Mouse (Mus musculus): ENCODE results near the gene Psmb9.
A peak's percentile ranks its signal among the peaks of the same experiment; 100 is the strongest.

Gene Psmb9

GRCm38 (mm10) chr17:34205746-34206176 lies 18.2 kb upstream of the Psmb9 start:
- peak; percentile 75 for DNase-seq (ENCODE audit: low read depth, low spot score)

DNA sequence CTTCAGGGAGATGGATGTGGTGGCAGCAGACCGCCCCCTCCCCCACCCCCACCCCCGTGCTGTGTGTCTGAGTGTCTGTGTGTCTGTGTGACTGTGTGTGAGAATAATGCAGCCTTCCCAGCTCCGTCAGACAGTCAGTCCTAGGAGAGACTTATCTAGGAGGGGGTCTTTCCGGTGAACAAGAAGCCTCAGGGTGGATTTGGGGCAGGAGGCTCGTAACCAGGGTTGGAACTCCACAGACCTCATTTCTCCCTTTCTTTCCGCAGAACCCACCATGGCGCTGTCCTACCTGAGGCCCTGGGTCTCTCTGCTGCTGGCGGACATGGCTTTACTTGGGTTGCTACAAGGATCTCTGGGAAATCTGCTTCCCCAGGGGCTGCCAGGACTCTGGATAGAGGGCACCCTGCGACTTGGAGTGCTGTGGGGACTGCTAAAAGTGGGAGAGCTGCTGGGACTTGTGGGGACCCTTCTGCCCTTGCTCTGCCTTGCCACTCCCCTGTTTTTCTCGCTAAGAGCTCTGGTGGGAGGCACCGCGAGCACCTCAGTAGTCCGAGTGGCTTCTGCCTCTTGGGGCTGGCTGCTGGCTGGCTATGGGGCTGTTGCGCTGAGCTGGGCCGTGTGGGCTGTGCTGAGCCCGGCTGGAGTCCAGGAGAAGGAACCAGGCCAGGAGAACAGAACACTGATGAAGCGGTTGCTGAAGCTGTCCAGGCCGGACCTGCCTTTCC lies 17.6 kb upstream of the Psmb9 start:
- peak; percentile 30 for DNase-seq (ENCODE audit: low read depth, low spot score)

DNA sequence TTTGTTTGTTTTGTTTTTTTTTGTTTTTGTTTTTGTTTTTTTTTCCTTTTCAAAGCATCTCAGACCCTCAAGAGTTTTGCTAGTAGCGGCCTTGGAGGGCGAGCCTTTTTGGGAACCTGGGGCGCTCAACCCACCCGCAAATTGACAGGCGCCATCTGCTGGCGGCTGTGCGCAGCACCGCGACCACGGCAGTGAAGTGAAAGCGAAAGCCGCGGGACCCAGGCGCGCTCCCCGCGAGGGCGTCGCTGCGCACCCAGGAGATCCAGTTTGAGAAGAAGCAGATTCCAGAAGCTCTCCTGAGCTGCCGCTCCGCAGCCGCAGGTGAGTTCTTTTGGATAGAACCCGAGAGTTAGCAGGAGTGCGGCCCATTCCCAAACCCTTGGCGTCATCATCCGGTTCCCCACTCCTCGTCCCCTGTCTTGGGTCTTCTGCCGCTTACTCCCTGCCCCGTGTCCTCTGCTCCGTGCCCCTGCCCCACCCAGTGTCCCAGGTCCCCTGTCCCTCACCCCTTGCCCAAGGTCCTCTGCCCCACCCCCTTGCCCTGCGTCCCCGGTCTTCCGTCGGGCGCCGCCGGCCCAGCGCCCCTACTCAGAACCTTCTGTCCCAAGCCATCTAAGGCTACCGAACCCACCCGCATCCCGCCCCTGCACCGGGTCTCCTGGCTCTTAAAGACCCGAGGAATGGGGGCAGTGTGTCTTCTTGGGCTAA lies 16.9 kb upstream of the Psmb9 start:
- peak; percentile 87 for DNase-seq (ENCODE audit: low read depth, low spot score)

DNA sequence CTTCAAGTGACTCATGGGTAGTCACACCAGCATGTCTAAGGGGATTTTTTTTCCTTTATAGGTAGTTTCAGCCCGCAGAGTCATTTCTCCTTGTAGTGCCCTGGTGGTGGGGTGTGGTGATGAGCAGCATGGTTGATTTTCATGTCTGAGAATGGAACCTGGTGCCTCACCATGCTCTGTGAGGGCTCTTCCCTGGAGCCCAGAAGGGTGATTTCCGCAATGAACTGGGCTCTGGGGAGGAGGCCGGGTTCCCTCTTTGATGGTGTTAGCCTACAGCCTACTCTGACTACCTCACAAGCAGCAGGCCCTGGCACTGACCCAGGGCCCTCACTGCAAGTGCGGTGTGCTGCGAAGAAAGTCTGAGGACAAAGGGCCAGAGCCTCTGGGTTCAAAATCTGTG lies 15.9 kb upstream of the Psmb9 start, which contains the start of gene Tap2:
Gene Tap2, plus strand, starts transcription at position 84 of the 400 bp plus-strand sequence.
- no peak for DNase-seq (ENCODE audit: low read depth, low spot score)

- DNase-seq (ENCODE audit: low read depth, low spot score) = no peak
These were observed 15.3 kb upstream of the Psmb9 start for GRCm38 (mm10) chr17:34202760-34203442.

- DNase-seq (ENCODE audit: low read depth, low spot score) = no peak
These were observed 14.0 kb upstream of the Psmb9 start for GRCm38 (mm10) chr17:34201506-34202055.

DNA sequence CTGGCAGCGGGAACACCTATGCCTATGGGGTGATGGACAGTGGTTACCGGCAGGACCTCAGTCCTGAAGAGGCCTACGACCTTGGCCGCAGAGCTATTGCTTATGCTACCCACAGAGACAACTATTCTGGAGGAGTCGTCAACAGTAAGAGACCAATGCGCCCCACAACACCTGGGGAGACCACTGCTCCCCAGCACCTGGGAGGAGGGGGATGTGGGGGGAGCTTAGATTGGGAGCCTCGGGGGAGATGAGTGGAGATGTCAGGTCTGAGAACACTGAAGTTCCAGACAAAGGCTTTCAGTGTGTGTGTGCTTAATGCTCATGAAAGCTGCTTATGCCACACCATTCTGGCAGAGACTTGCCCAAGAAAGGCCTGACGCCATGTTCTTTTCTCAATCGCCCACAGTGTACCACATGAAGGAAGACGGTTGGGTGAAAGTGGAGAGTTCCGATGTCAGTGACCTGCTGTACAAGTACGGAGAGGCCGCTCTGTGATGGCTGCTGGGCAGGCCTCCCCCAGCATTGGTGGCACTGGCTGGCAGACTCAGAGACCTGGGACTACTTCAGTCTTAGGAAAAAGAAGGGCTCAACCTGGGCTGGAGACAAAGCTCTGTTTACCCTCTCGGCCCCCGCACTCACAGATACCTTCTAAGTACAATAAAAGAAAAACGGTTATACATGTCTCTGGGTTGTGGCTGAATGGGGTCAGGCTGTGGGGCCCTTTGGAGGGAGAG lies 13.4 kb upstream of the Psmb9 start:
- no peak for DNase-seq (ENCODE audit: low read depth, low spot score)

DNA sequence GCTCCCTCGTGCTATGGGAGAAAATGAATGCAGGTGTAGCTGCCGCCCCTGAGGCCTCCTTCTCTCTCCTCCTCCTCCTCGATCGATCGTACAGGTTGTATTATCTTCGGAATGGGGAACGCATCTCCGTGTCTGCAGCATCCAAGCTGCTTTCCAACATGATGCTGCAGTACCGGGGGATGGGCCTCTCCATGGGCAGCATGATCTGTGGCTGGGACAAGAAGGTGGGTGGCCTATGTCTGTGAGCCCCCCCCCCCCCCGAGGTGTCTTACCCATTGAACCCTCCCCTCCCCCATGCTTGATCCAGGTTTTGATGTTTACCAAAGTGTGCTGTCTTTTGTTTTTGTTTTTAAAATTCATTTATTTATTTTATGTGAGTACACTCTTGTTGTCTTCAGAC lies 12.5 kb upstream of the Psmb9 start:
- no peak for DNase-seq (ENCODE audit: low read depth, low spot score)

GRCm38 (mm10) chr17:34199050-34199619 lies 11.6 kb upstream of the Psmb9 start:
- no peak for DNase-seq (ENCODE audit: low read depth, low spot score)

- DNase-seq (ENCODE audit: low read depth, low spot score) = no peak
These were observed 11.0 kb upstream of the Psmb9 start for GRCm38 (mm10) chr17:34198521-34198912.

DNA sequence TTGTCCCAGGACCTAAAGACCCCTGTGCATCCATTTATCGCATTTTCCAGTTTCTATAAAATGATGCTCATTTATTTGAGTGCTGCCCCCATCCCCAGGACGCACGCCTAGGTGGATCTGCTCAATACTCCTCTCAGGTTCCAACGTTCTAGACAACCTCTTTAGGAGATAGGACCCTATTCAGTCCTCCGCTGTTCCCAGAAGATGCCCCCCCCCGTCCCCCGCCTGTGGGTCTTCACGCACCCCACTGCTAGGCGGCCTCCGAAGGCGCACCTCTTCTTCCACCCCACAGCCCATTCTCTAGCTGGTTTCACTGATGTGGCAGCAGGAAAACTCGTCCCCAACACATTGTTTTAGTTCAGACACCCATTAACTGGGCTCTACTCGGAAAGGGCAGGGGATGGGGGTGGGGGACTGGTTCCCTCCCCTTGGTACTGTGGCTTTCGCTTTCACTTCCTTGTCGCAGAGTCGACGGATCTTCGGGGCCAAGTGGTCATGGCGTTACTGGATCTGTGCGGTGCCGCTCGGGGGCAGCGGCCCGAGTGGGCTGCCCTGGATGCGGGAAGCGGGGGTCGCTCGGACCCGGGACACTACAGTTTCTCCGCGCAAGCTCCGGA lies 10.4 kb upstream of the Psmb9 start:
- no peak for DNase-seq (ENCODE audit: low read depth, low spot score)

- DNase-seq (ENCODE audit: low read depth, low spot score) = peak; percentile 94
These were observed 9.7 kb upstream of the Psmb9 start, which contains the start of gene Psmb8 for GRCm38 (mm10) chr17:34196941-34197894. TSS of gene Psmb8 (plus strand) at chr17:34197721.

- DNase-seq (ENCODE audit: low read depth, low spot score) = no peak
These were observed 8.9 kb upstream of the Psmb9 start for GRCm38 (mm10) chr17:34196491-34196890.

GRCm38 (mm10) chr17:34194723-34195122 lies 7.2 kb upstream of the Psmb9 start:
- no peak for DNase-seq (ENCODE audit: low read depth, low spot score)

GRCm38 (mm10) chr17:34193468-34193867 lies 5.9 kb upstream of the Psmb9 start:
- no peak for DNase-seq (ENCODE audit: low read depth, low spot score)

GRCm38 (mm10) chr17:34192852-34193251 lies 5.3 kb upstream of the Psmb9 start:
- no peak for DNase-seq (ENCODE audit: low read depth, low spot score)

- no peak for DNase-seq (ENCODE audit: low read depth, low spot score)
These were observed 1.4 kb upstream of the Psmb9 start for GRCm38 (mm10) chr17:34188986-34189385.

- DNase-seq (ENCODE audit: low read depth, low spot score) = no peak
These were observed 446 bp upstream of the Psmb9 start for GRCm38 (mm10) chr17:34188010-34188409.

GRCm38 (mm10) chr17:34186885-34187260 lies 691 bp downstream of the Psmb9 start:
- no peak for DNase-seq (ENCODE audit: low read depth, low spot score)

DNA sequence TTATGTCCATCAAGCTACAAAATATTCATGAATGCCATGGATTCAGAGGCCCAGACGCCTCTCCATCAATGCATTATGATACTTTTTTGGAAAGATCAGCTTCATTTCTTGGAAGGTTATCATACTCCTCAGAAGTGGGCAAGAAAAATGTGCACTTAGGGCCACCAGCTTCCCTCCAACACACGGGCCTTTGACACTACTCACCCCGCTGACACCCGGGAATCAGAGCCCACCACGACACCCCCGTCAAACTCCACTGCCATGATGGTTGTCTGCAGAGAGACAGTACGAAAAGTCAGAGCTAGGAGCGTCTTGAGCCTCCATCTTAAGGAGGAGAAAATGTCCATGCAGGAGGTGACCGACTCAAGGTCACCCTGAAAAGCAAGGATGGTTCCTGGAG lies 2.0 kb downstream of the Psmb9 start:
- DNase-seq (ENCODE audit: low read depth, low spot score) = no peak

Data from brain, adult 2 months (tissue).